Mouse (Mus musculus) ES-Bruce4 (cell line): ENCODE results near the gene Dut.

Experiments
- CTCF ChIP-seq: IDR thresholded peaks from one replicate; pipeline ENCODE4 v1.8.1; 2011; ENCODE audit warnings: low read depth, low read length
- EP300 ChIP-seq: IDR thresholded peaks from 2 replicates; pipeline ENCODE4 v1.6.1; 2011; ENCODE audit warnings: low read depth, low read length; ENCODE audit not compliant: insufficient read depth
- POLR2A ChIP-seq: IDR thresholded peaks from one replicate; pipeline ENCODE4 v1.8.1; 2011; ENCODE audit warnings: low read length; ENCODE audit not compliant: insufficient read depth

DNA sequence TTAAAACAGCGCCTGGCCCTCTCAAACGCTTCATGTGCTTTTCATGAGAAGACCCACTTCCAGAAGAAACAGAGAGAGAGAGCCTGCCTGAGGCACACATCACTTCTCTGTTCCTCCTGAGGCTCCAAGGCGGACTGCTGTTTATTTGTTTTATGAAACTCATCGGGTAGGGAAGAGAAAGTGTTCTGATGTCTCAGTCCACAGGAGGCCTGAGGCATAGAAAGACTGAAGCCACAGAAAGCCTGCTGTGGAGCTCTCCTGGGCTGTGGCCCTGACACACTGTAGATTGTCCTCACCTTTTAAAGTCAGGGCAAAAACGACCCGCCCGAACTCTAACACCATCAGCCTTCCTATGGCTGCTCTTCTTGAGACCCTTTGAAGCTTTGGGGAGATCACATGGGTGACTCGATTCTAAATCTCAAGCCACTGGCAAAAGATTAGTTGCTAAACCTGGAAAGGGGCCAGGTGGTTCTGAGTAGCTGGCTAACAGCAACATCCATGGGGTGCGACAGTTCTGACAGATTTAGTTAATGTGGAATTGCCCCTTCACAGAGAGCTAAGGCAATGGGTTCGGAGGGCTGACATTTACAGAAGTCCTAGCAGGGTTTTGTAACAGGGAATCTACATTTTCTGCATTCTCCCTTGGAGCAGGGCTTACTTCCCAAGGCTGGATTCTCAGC lies 35.0 kb upstream of the Dut start:
- TF ChIP-seq EP300 = no peak
- no peak for TF ChIP-seq CTCF
- no peak for TF ChIP-seq POLR2A
